Mouse (Mus musculus) hindbrain, embryonic 14.5 days (tissue): ENCODE measurements around the gene Baiap2. TPM values are rescaled to one million over a fixed set of nuclear protein-coding genes. Genes with fewer than 3 reads are reported as not detected.

ENCODE experiments used
- ATAC-seq: fragments of 200-750 bp; cut with Nextera tagmentation; 2 replicates; pipeline ENCODE4 v1.8.0; 2017; ENCODE audit warnings: moderate number of reproducible peaks, mild to moderate bottlenecking, moderate TSS enrichment, moderate library complexity; ENCODE audit not compliant: low FRiP score
- DNase-seq: peaks from one replicate; pipeline ENCODE4 v3.0.0-alpha.2; 2015; ENCODE audit warnings: low spot score
- H3K27ac ChIP-seq: fragments of 300-500 bp; sonication (generic); 2 replicates; pipeline ENCODE4 v1.5.1; 2014; ENCODE audit warnings: mild to moderate bottlenecking, moderate library complexity
- H3K27me3 ChIP-seq: fragments of 300-500 bp; sonication (generic); 2 replicates; pipeline ENCODE4 v1.6.1; 2014; ENCODE audit warnings: mild to moderate bottlenecking, low read length, mixed read lengths; ENCODE audit not compliant: control insufficient read depth, insufficient read depth
- H3K36me3 ChIP-seq: fragments of 300-500 bp; sonication (generic); replicated peaks from 2 replicates; pipeline ENCODE4 v1.6.1; 2014; ENCODE audit not compliant: control insufficient read depth, insufficient read depth
- H3K4me1 ChIP-seq: fragments of 300-500 bp; sonication (generic); replicated peaks from 2 replicates; pipeline ENCODE4 v1.6.1; 2014; ENCODE audit warnings: antibody characterized with exemption, low read length, mixed read lengths; ENCODE audit not compliant: control insufficient read depth, insufficient read depth
- H3K4me2 ChIP-seq: fragments of 300-500 bp; sonication (generic); replicated peaks from 2 replicates; pipeline ENCODE4 v1.6.1; 2014; ENCODE audit warnings: mild to moderate bottlenecking, moderate library complexity
- H3K4me3 ChIP-seq: fragments of 300-500 bp; sonication (generic); replicated peaks from 2 replicates; pipeline ENCODE4 v1.5.1; 2014; ENCODE audit warnings: mild to moderate bottlenecking, low read length
- H3K9ac ChIP-seq: fragments of 300-500 bp; sonication (generic); 2 replicates; pipeline ENCODE4 v1.6.1; 2014
- H3K9me3 ChIP-seq: fragments of 300-500 bp; sonication (generic); 2 replicates; pipeline ENCODE4 v1.6.1; 2016; ENCODE audit warnings: low read length; ENCODE audit not compliant: control insufficient read depth
- WGBS: fragments of 180-500 bp; shearing (Covaris S2); extraction: QIAGEN DNeasy Blood & Tissue Kit; methylation state at CpG from one replicate; pipeline ENCODE4 v1.1.7; 2014; 5-methylcytosine and 5-hydroxymethylcytosine counted together
- polyA plus RNA-seq: library from polyadenylated mRNA; unstranded; fragments of >200 nt; fragmentation: Nextera tagmentation; extraction: Ambion mirVana; gene quantifications from 2 replicates; pipeline ENCODE4 v1.2.1, GENCODE M21; 2014

Baiap2 gene
- polyA plus RNA-seq, 1 experiment from 2014 or later: 13.7 TPM

GRCm38 (mm10) chr11:120008956-120009355, 66.4 kb downstream of the Baiap2 start:
- no peak overlapping the region for H3K9ac ChIP-seq
- H3K4me1 ChIP-seq: peaks cover 6% of the 10 kb centered on the region; the same call in 1 of the 2 replicates
- no peak overlapping the region for H3K4me2 ChIP-seq
- WGBS: 89% methylated on average over 8 of the region's 8 CpGs
- no peaks in the 10 kb centered on the region for H3K27me3 ChIP-seq
- H3K27ac ChIP-seq: no peak overlapping the region
- H3K36me3 ChIP-seq: peaks cover 54% of the 10 kb centered on the region
- no peak for ATAC-seq
- DNase-seq: no peak
- H3K4me3 ChIP-seq: no peak overlapping the region
- H3K9me3 ChIP-seq: no peaks in the 10 kb centered on the region

- H3K9ac ChIP-seq: no peak overlapping the region
- no peaks in the 10 kb centered on the region for H3K27me3 ChIP-seq
- peaks cover 64% of the 10 kb centered on the region for H3K36me3 ChIP-seq
- peaks cover 6% of the 10 kb centered on the region; the same call in 1 of the 2 replicates for H3K4me1 ChIP-seq
- H3K27ac ChIP-seq: no peak overlapping the region
- no peaks in the 10 kb centered on the region for H3K9me3 ChIP-seq
- WGBS: 81% methylated on average over 20 of the region's 20 CpGs
- H3K4me2 ChIP-seq: no peak overlapping the region
- H3K4me3 ChIP-seq: no peak overlapping the region
- no peak for DNase-seq
- ATAC-seq: no peak
Measured at GRCm38 (mm10) chr11:120009937-120010336, 67.4 kb downstream of the Baiap2 start.

- Histone ChIP-seq H3K9ac (no peak overlapping the region), H3K27me3 (no peaks in the 10 kb centered on the region), H3K27ac (no peak overlapping the region), H3K4me2 (peak overlapping the region; percentile 29; the same call in 1 of the 2 replicates), H3K9me3 (no peaks in the 10 kb centered on the region), H3K4me3 (no peak overlapping the region), H3K36me3 (peaks cover 67% of the 10 kb centered on the region), H3K4me1 (peaks cover 6% of the 10 kb centered on the region; the same call in 1 of the 2 replicates)
- ATAC-seq (peak; percentile 1; the same call in 1 of the 2 replicates), DNase-seq (no peak)
- WGBS: 69% methylated on average over 11 of the region's 11 CpGs
Measured at GRCm38 (mm10) chr11:120011114-120011760, 68.7 kb downstream of the Baiap2 start.

GRCm38 (mm10) chr11:120011761-120012560, 69.4 kb downstream of the Baiap2 start:
- Histone ChIP-seq H3K9me3 (no peaks in the 10 kb centered on the region), H3K4me1 (peaks cover 6% of the 10 kb centered on the region; the same call in 1 of the 2 replicates), H3K36me3 (peaks cover 64% of the 10 kb centered on the region), H3K27ac (no peak overlapping the region), H3K4me3 (no peak overlapping the region), H3K27me3 (no peaks in the 10 kb centered on the region), H3K4me2 (peak overlapping the region; percentile 29), H3K9ac (peak overlapping the region; percentile 12; the same call in 1 of the 2 replicates)
- DNase-seq (no peak), ATAC-seq (peak; percentile 24; the same call in 1 of the 2 replicates)
- 38% methylated on average over 43 of the region's 43 CpGs for WGBS

- H3K27me3 ChIP-seq: no peaks in the 10 kb centered on the region
- peaks cover 58% of the 10 kb centered on the region for H3K36me3 ChIP-seq
- no peak for ATAC-seq
- H3K9me3 ChIP-seq: no peaks in the 10 kb centered on the region
- 73% methylated on average over 13 of the region's 13 CpGs for WGBS
- peaks cover 6% of the 10 kb centered on the region; the same call in 1 of the 2 replicates for H3K4me1 ChIP-seq
- no peak overlapping the region for H3K27ac ChIP-seq
- peak overlapping the region; percentile 12; the same call in 1 of the 2 replicates for H3K9ac ChIP-seq
- H3K4me2 ChIP-seq: 0 out of 2 replicates have a peak overlapping the region, but pooled peaks have one; percentile 45
- DNase-seq: no peak
- no peak overlapping the region for H3K4me3 ChIP-seq
Measured at GRCm38 (mm10) chr11:120012702-120013101, 70.1 kb downstream of the Baiap2 start.

- peaks cover 59% of the 10 kb centered on the region for H3K36me3 ChIP-seq
- H3K4me3 ChIP-seq: peak overlapping the region; percentile 16; the same call in 1 of the 2 replicates
- no peaks in the 10 kb centered on the region for H3K27me3 ChIP-seq
- H3K4me1 ChIP-seq: peaks cover 6% of the 10 kb centered on the region; the same call in 1 of the 2 replicates
- peak overlapping the region; percentile 45 for H3K4me2 ChIP-seq
- H3K27ac ChIP-seq: peak overlapping the region; percentile 54; the same call in 1 of the 2 replicates
- no peaks in the 10 kb centered on the region for H3K9me3 ChIP-seq
- ATAC-seq: peak; percentile 67
- 14% methylated on average over 21 of the region's 21 CpGs for WGBS
- peak overlapping the region; percentile 49 for H3K9ac ChIP-seq
- DNase-seq: peak; percentile 89
Measured at GRCm38 (mm10) chr11:120013174-120013711, 70.7 kb downstream of the Baiap2 start.

- Histone ChIP-seq H3K27me3 (no peaks in the 10 kb centered on the region), H3K4me3 (no peak overlapping the region), H3K4me2 (no peak overlapping the region), H3K27ac (no peak overlapping the region), H3K9ac (no peak overlapping the region), H3K36me3 (peaks cover 52% of the 10 kb centered on the region), H3K4me1 (peaks cover 6% of the 10 kb centered on the region; the same call in 1 of the 2 replicates), H3K9me3 (no peaks in the 10 kb centered on the region)
- ATAC-seq: no peak
- 94% methylated on average over 4 of the region's 4 CpGs for WGBS
- DNase-seq: no peak
Measured at GRCm38 (mm10) chr11:120014758-120015157, 72.2 kb downstream of the Baiap2 start.

- Histone ChIP-seq H3K4me2 (no peak overlapping the region), H3K36me3 (peaks cover 43% of the 10 kb centered on the region), H3K27me3 (no peaks in the 10 kb centered on the region), H3K4me1 (peaks cover 6% of the 10 kb centered on the region; the same call in 1 of the 2 replicates), H3K4me3 (no peak overlapping the region), H3K9me3 (no peaks in the 10 kb centered on the region), H3K9ac (no peak overlapping the region), H3K27ac (no peak overlapping the region)
- ATAC-seq: no peak
- WGBS: 77% methylated on average over 8 of the region's 8 CpGs
- DNase-seq: no peak
Measured at GRCm38 (mm10) chr11:120017011-120017410, 74.4 kb downstream of the Baiap2 start.
